Mouse (Mus musculus) MEL (cell line): ENCODE measurements around the gene Efs. TPM values are rescaled to one million over a fixed set of nuclear protein-coding genes. Genes with fewer than 3 reads are reported as not detected.

Experiments
- DNase-seq: peaks from one replicate; pipeline ENCODE4 v3.0.0; 2011; ENCODE audit warnings: low read depth, low spot score
- H3K27ac ChIP-seq: 2 replicates; pipeline ENCODE4 v1.5.1; 2012; ENCODE audit warnings: low read depth, mild to moderate bottlenecking, control low read depth, low read length, moderate library complexity; ENCODE audit not compliant: control insufficient read depth
- H3K27me3 ChIP-seq, 2 experiments: fragments of 150-350 bp in 1 of 2; sonication (generic) in 1 of 2; 2 replicates each; pipeline ENCODE4 v1.6.1; 2012; ENCODE audit warnings: low read length in 2 of 2, mild to moderate bottlenecking in 2 of 2, improper control_type of control experiment in 1 of 2, moderate library complexity in 1 of 2; ENCODE audit not compliant: insufficient read depth in 2 of 2, control insufficient read depth in 1 of 2
- H3K36me3 ChIP-seq, 2 experiments: 2 replicates each; pipeline ENCODE4 v1.6.1; 2012 to 2014; ENCODE audit warnings: low read length in 2 of 2, improper control_type of control experiment in 1 of 2, inconsistent platforms in 1 of 2, mild to moderate bottlenecking in 1 of 2; ENCODE audit not compliant: insufficient read depth in 2 of 2, control insufficient read depth in 1 of 2
- H3K4me1 ChIP-seq, 2 experiments: fragments of 150-350 bp in 1 of 2; sonication (generic) in 1 of 2; 2 replicates each; pipeline ENCODE4 v1.6.1; 2012; ENCODE audit warnings: low read length in 2 of 2, improper control_type of control experiment in 1 of 2, mild to moderate bottlenecking in 1 of 2; ENCODE audit not compliant: insufficient read depth in 2 of 2, control insufficient read depth in 1 of 2
- H3K4me3 ChIP-seq, 2 experiments: fragments of 150-350 bp in 1 of 2; sonication (generic) in 1 of 2; 2 replicates each; pipeline ENCODE4 v1.5.1; 2012; ENCODE audit warnings: low read depth in 2 of 2, low read length in 2 of 2, mild to moderate bottlenecking in 2 of 2, moderate library complexity in 2 of 2, control low read depth in 1 of 2, improper control_type of control experiment in 1 of 2; ENCODE audit not compliant: control insufficient read depth in 1 of 2, insufficient read depth in 1 of 2
- H3K79me2 ChIP-seq: 2 replicates; pipeline ENCODE4 v1.6.1; 2012; ENCODE audit warnings: mild to moderate bottlenecking, low read length, moderate library complexity; ENCODE audit not compliant: control insufficient read depth, poor library complexity, insufficient read depth
- H3K9ac ChIP-seq: 2 replicates; pipeline ENCODE4 v1.6.1; 2012; ENCODE audit warnings: low read depth, mild to moderate bottlenecking, control low read depth, low read length, moderate library complexity; ENCODE audit not compliant: control insufficient read depth, poor library complexity, severe bottlenecking
- H3K9me3 ChIP-seq: fragments of 150-350 bp; sonication (generic); replicated peaks from 2 replicates; pipeline ENCODE4 v1.6.1; 2012; ENCODE audit warnings: mild to moderate bottlenecking, low read length, improper control_type of control experiment, moderate library complexity; ENCODE audit not compliant: insufficient read depth
- CHD1 ChIP-seq: IDR thresholded peaks from 2 replicates; pipeline ENCODE4 v1.6.1; 2012; ENCODE audit warnings: low read depth, mild to moderate bottlenecking, inconsistent platforms, low read length, improper control_type of control experiment
- E2F4 ChIP-seq: IDR thresholded peaks from 2 replicates; pipeline ENCODE4 v1.6.1; 2011; ENCODE audit warnings: low read depth, low read length, improper control_type of control experiment, borderline replicate concordance
- EP300 ChIP-seq, 2 experiments: IDR thresholded peaks; 2 replicates each; pipeline ENCODE4 v1.6.1; 2011; ENCODE audit warnings: improper control_type of control experiment in 2 of 2, low read length in 2 of 2, low read depth in 1 of 2, mild to moderate bottlenecking in 1 of 2
- ETS1 ChIP-seq: IDR thresholded peaks from 2 replicates; pipeline ENCODE4 v1.6.1; 2012; ENCODE audit warnings: low read depth, mild to moderate bottlenecking, inconsistent platforms, low read length, improper control_type of control experiment, moderate library complexity
- JUND ChIP-seq: IDR thresholded peaks from 2 replicates; pipeline ENCODE4 v1.6.1; 2011; ENCODE audit warnings: low read depth, mild to moderate bottlenecking, improper control_type of control experiment, low read length
- KAT2A ChIP-seq: conservative IDR thresholded peaks from 2 replicates; pipeline ENCODE4 v1.6.1; 2012; ENCODE audit warnings: low read depth, low read length, improper control_type of control experiment, inconsistent platforms
- MEF2A ChIP-seq: IDR thresholded peaks from 2 replicates; pipeline ENCODE4 v1.6.1; 2014; ENCODE audit warnings: low read depth, mild to moderate bottlenecking, inconsistent platforms, low read length, improper control_type of control experiment; ENCODE audit not compliant: poor library complexity, insufficient replicate concordance, severe bottlenecking; ENCODE audit errors: extremely low read depth
- MXI1 ChIP-seq: IDR thresholded peaks from 2 replicates; pipeline ENCODE4 v1.6.1; 2011; ENCODE audit warnings: mild to moderate bottlenecking, low read depth, low read length, improper control_type of control experiment
- MYB ChIP-seq: IDR thresholded peaks from 2 replicates; pipeline ENCODE4 v1.6.1; 2011; ENCODE audit warnings: mild to moderate bottlenecking, low read depth, low read length, improper control_type of control experiment
- MYC ChIP-seq: IDR thresholded peaks from 2 replicates; pipeline ENCODE4 v1.6.1; 2011; ENCODE audit warnings: low read depth, mild to moderate bottlenecking, low read length, improper control_type of control experiment, moderate library complexity
- NELFE ChIP-seq: IDR thresholded peaks from 2 replicates; pipeline ENCODE4 v1.6.1; 2011; ENCODE audit warnings: low read depth, low read length, improper control_type of control experiment
- NRF1 ChIP-seq: IDR thresholded peaks from 2 replicates; pipeline ENCODE4 v1.6.1; 2014; ENCODE audit warnings: low read depth, mild to moderate bottlenecking, inconsistent platforms, low read length, improper control_type of control experiment, moderate library complexity; ENCODE audit not compliant: poor library complexity, insufficient read depth, severe bottlenecking
- USF1 ChIP-seq: IDR thresholded peaks from 2 replicates; pipeline ENCODE4 v1.6.1; 2014; ENCODE audit warnings: low read depth, mild to moderate bottlenecking, inconsistent platforms, low read length, improper control_type of control experiment, moderate library complexity
- USF2 ChIP-seq, 2 experiments: IDR thresholded peaks; 2 replicates each; pipeline ENCODE4 v1.6.1; 2011 to 2012; ENCODE audit warnings: improper control_type of control experiment in 2 of 2, low read length in 2 of 2, borderline replicate concordance in 1 of 2, inconsistent platforms in 1 of 2, low read depth in 1 of 2, mild to moderate bottlenecking in 1 of 2; ENCODE audit not compliant: insufficient read depth in 1 of 2
- ZC3H11A ChIP-seq: IDR thresholded peaks from 2 replicates; pipeline ENCODE4 v1.6.1; 2012; ENCODE audit warnings: low read depth, mild to moderate bottlenecking, inconsistent platforms, low read length, improper control_type of control experiment
- ZMIZ1 ChIP-seq: IDR thresholded peaks from 2 replicates; pipeline ENCODE4 v1.6.1; 2012; ENCODE audit warnings: low read depth, mild to moderate bottlenecking, inconsistent platforms, low read length, improper control_type of control experiment, moderate library complexity
- ZNF384 ChIP-seq: IDR thresholded peaks from 2 replicates; pipeline ENCODE4 v1.6.1; 2012; ENCODE audit warnings: low read depth, mild to moderate bottlenecking, inconsistent platforms, low read length, improper control_type of control experiment
- polyA plus RNA-seq, 2 experiments: library from polyadenylated mRNA; stranded (reverse) in 1 of 2; unstranded in 1 of 2; fragments of >175 nt in 1 of 2; fragments of >200 nt in 1 of 2; gene quantifications; 2 replicates each; pipeline versions ENCODE4 v1.2.1 to v1.2.4; 2012; ENCODE audit warnings: low replicate concordance in 2 of 2, low read depth in 1 of 2; ENCODE audit not compliant: insufficient read length in 2 of 2, insufficient read depth in 1 of 2, missing spikeins in 1 of 2
- total RNA-seq: library from RNA; depleted of rRNA; stranded (reverse); fragments of 300-350 nt; gene quantifications from 2 replicates; pipeline ENCODE4 v1.2.3, GENCODE M21; 2012

Gene Efs
- total and polyA plus RNA-seq, 3 experiments: not detected

DNA sequence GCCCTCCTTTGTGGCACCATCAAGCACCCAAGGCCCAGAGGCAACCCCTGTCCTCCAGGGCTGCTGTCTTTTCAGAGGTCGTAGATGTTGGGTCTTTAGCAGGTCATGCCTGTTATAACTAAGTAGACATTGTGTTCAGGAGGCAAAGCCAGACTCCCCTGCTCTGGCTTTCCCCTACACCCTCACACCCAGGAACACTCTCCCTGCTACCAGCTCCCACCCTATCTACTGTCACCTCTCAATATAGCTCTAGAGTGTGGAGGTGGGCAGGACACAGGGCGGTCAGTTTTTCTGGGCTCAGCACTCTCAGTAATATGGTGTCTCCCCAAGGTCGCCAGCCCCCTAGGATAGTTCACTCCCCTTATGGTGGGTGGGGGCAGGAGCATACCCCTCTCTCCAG lies 41.9 kb upstream of the Efs start:
- H3K36me3 ChIP-seq: no peaks in the 10 kb centered on the region
- no peaks in the 10 kb centered on the region for H3K79me2 ChIP-seq
- no peaks in the 10 kb centered on the region for H3K9me3 ChIP-seq
- H3K4me1 ChIP-seq: no peaks in the 10 kb centered on the region
- TF ChIP-seq MYC (no peak), NRF1 (no peak), NELFE (no peak), KAT2A (no peak), JUND (no peak), USF2 (IDR thresholded peaks at IDR 0.05; ENCODE audit: borderline replicate concordance in 1 of 2, insufficient read depth in 1 of 2, low read depth in 1 of 2, low read length in 2 of 2) (no peak)
- no peak overlapping the region for H3K9ac ChIP-seq
- no peak overlapping the region for H3K27ac ChIP-seq
- H3K27me3 ChIP-seq: peaks cover 0 to 9% of the 10 kb centered on the region in 2 experiments; a peak in 3 of 4 replicates
- no peak for DNase-seq
- no peak overlapping the region for H3K4me3 ChIP-seq

DNA sequence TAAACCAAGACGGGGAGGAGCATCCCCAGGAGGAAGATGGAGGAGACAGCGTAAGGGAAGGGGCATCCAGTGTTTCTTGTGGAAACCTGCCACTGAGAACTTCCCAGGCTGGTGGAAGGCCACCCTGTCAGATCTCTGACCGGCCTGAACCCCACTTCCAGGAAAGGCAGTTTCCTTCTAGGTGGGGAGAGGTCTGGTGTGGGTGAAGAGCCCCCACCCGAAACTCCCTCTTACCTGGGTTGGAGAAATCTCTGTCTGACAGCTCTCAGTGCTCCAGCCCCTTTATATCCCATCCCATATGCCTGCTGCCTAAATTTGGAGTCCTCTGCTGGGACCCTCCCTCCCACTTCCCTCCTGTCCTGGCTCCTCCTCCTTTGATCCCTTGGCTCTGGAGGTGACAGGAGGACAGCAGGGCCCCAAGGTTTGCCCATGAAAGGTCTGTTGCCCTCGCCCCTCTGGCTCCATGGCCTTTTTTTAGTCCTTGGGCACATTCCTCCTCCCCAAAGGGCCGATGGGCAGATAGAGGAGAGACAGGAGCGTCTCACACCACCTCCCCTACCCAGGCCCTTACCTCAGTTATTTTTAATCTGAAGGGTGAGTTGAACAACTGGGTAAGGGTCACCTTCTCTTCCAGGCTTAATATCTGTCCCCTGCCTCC lies 40.5 kb upstream of the Efs start, which contains the start of gene Myh6:
Myh6 (minus strand) TSS at position 608 of the 658 bp plus-strand sequence.
- Histone ChIP-seq H3K27ac (no peak within 1 kb of the TSS), H3K36me3 (no peaks in the 10 kb centered on the region), H3K4me3 (no peak within 1 kb of the TSS), H3K79me2 (no peaks in the 10 kb centered on the region), H3K9ac (no peak within 1 kb of the TSS), H3K9me3 (no peaks in the 10 kb centered on the region), H3K4me1 (no peaks in the 10 kb centered on the region), H3K27me3 (peaks cover 0 to 9% of the 10 kb centered on the region in 2 experiments; a peak in 3 of 4 replicates)
- no peak for TF ChIP-seq ZMIZ1
- no peak for TF ChIP-seq MEF2A
- TF ChIP-seq ZNF384: no peak
- no peak for TF ChIP-seq JUND
- TF ChIP-seq KAT2A: no peak
- no peak for TF ChIP-seq USF2 (IDR thresholded peaks at IDR 0.05; ENCODE audit: borderline replicate concordance in 1 of 2, insufficient read depth in 1 of 2, low read depth in 1 of 2, low read length in 2 of 2)
- no peak for TF ChIP-seq EP300 (IDR thresholded peaks at IDR 0.05; ENCODE audit: low read depth in 1 of 2, low read length in 2 of 2)
- no peak for TF ChIP-seq MXI1
- no peak for TF ChIP-seq ETS1
- no peak for TF ChIP-seq USF1
- no peak for TF ChIP-seq CHD1
- TF ChIP-seq MYC: no peak
- no peak for TF ChIP-seq E2F4
- TF ChIP-seq ZC3H11A: no peak
- TF ChIP-seq MYB: no peak
- no peak for DNase-seq
